Mouse (Mus musculus): Measurements from ENCODE around the gene Adamts15.

GRCm38 (mm10) chr9:30920736-30921135, 1.5 kb downstream of the Adamts15 start:
- TF ChIP-seq POLR2A (IDR thresholded peaks at IDR 0.05; ENCODE audit: borderline replicate concordance, low read depth, low read length) (no peak), CTCF (IDR thresholded peaks at IDR 0.05; ENCODE audit: low read depth, low read length) (no peak)
